Mouse (Mus musculus): ENCODE results near the gene Trpt1.

DNA sequence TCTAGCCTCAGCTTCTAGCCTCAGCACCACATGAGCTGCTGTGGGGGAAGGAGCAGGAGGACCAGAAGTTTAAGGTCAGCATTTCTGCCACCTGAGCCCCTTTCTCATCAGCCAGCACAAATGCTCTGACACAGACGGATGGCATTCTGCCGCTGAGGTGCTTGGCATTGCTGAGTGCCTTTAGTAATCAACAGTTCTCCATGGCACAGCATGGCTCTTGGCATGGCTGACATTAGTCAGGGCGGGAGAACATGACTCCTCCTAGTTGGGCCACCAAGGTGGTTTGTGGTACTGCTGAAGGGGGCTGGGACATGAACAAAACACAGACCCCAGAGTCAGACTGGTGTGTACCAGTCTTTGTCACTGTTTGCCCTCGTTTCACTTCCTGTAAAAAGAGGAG is 47.7 kb upstream of the Trpt1 start:
- TF ChIP-seq CEBPB (IDR thresholded peaks at IDR 0.05; ENCODE audit: low read depth) (no peak), CTCF (IDR thresholded peaks at IDR 0.05; ENCODE audit: control insufficient read depth, insufficient read depth, insufficient read length) (no peak), MYOD1 (IDR thresholded peaks at IDR 0.05; ENCODE audit: control insufficient read depth, insufficient read length, low read depth) (no peak), FOSL1 (IDR thresholded peaks at IDR 0.05; ENCODE audit: insufficient read depth, low read length, poor library complexity, severe bottlenecking) (no peak), USF1 (IDR thresholded peaks at IDR 0.05; ENCODE audit: low read depth) (no peak), MAX (IDR thresholded peaks at IDR 0.05) (no peak)
